Mouse (Mus musculus): ENCODE measurements around the gene Tmprss9.

DNA sequence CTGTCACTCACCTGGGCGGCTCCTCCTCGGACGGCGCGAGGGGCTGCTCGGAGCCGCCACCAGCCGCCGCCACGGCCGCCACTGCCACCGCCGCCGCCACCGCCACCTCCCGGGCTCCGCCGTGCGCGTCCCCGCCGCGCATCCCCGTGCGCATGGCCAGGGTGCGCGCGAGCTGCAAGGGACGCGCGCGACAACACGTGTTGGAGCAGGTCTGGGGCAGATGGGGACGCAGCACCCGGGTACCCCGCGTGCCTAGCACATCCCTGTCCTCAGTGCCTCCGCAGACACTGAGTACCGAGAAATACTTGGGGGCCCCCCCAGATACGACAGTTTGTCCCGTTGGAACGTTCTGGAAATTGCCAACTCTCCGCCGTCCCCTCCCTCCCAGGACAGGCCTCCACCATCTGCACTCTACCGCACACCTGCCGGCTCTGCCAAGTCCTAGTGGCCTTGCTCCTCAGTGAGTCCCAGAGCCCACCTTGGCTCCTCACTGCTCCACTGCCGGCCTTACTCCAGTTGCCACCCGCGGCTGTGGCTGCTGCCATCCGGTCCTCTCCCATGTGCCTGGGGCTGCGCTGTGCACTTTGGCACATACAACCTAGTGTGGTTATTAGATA, 27.6 kb upstream of the Tmprss9 start, which contains the start of gene Lingo3:
- no peak for TF ChIP-seq CTCF (IDR thresholded peaks at IDR 0.05; ENCODE audit: low read depth, low read length)
- no peak for TF ChIP-seq POLR2A (IDR thresholded peaks at IDR 0.05; ENCODE audit: borderline replicate concordance, low read depth, low read length)
